ENCODE assay signal across 24 mouse cellular contexts in genomic region chr10:91031176-91031575, GRCm38 (mm10). TPM values are rescaled to one million over a fixed set of nuclear protein-coding genes. Genes with fewer than 3 reads are reported as not detected.
DNase-seq lines count a peak whose midpoint lies in the region; ATAC-seq and TF ChIP-seq lines count a peak whose summit lies in the region.
"Had no signal": no experiment of that assay in that cellular context is flagged by ENCODE, and none has a peak within 500 bp of the region (broad histone marks: within the 10 kb centered on the region; RNA-seq: fewer than 3 reads in every experiment).

No protein-coding gene starts in this region.

- WGBS in heart, adult 2 months: 74% methylated on average over 9 of the region's 9 CpGs
- WGBS in heart, embryonic 12.5 days: 84% methylated on average over 9 of the region's 9 CpGs

- DNase-seq in adrenal gland, postnatal 14 days: peak; percentile 22
- DNase-seq in adrenal gland, adult 18-20 months (ENCODE audit: low spot score in 2 of 2): no peak
- peak; percentile 12 to 21 for DNase-seq in heart, adult 2 months
- DNase-seq in adipocyte (ENCODE audit: low spot score): peak; percentile 37
- peak; percentile 19 to 30 for DNase-seq in heart, postnatal 10 days
- no peak for DNase-seq in thymus, postnatal 4 days
- DNase-seq: cerebellum, adult 18-20 months; cerebellum, postnatal 14 days; forebrain, postnatal 0 days; kidney, adult 2 months; layer of hippocampus, adult 9-11 months; liver, embryonic 13.5 days; lung, adult 2 months; lung, postnatal 10 days had no signal

- H3K36me3 ChIP-seq in heart, adult 2 months (ENCODE audit: control insufficient read depth, insufficient read depth, low read length): no peaks in the 10 kb centered on the region
- peaks cover 28% of the 10 kb centered on the region for H3K36me3 ChIP-seq in heart, embryonic 12.5 days

- no peak for ATAC-seq in heart, embryonic 12.5 days (ENCODE audit: insufficient number of reproducible peaks, low FRiP score)
- ATAC-seq: forebrain, postnatal 0 days; hindbrain, embryonic 16.5 days; midbrain, embryonic 13.5 days; Patski had no signal

- no peaks in the 10 kb centered on the region for H3K27me3 ChIP-seq in heart, adult 2 months (ENCODE audit: control insufficient read depth, insufficient read depth, low read length)
- no peaks in the 10 kb centered on the region for H3K27me3 ChIP-seq in heart, embryonic 12.5 days (replicated peaks)
- H3K27me3 ChIP-seq: forebrain, embryonic 12.5 days; limb, embryonic 15.5 days; liver, embryonic 13.5 days; midbrain, embryonic 13.5 days; neural tube, embryonic 13.5 days; Patski had no signal

- no peak for TF ChIP-seq POLR2A in heart, adult 2 months (IDR thresholded peaks at IDR 0.05; ENCODE audit: insufficient read depth, low read depth, low read length)

- H3K9ac ChIP-seq in heart, adult 2 months (ENCODE audit: low read depth, low read length): no peak overlapping the region
- H3K9ac ChIP-seq in heart, embryonic 12.5 days: no peak overlapping the region
- H3K9ac ChIP-seq: forebrain, embryonic 12.5 days; forebrain, postnatal 0 days; limb, embryonic 15.5 days; liver, embryonic 13.5 days; midbrain, embryonic 13.5 days; neural tube, embryonic 13.5 days had no signal

- H3K9me3 ChIP-seq in heart, embryonic 12.5 days (replicated peaks): no peaks in the 10 kb centered on the region
- H3K9me3 ChIP-seq: forebrain, embryonic 12.5 days; limb, embryonic 10.5 days; limb, embryonic 15.5 days; liver, embryonic 13.5 days; midbrain, embryonic 13.5 days; neural tube, embryonic 13.5 days had no signal

- H3K4me1 ChIP-seq in heart, adult 2 months (ENCODE audit: control insufficient read depth, insufficient read depth, low read length): no peaks in the 10 kb centered on the region
- H3K4me1 ChIP-seq in heart, embryonic 12.5 days (replicated peaks): no peaks in the 10 kb centered on the region
- H3K4me1 ChIP-seq: forebrain, embryonic 12.5 days; limb, embryonic 10.5 days; limb, embryonic 15.5 days; midbrain, embryonic 13.5 days; neural tube, embryonic 13.5 days had no signal

- no peak for TF ChIP-seq CTCF in heart, adult 2 months (IDR thresholded peaks at IDR 0.05)

- no peak overlapping the region for H3K27ac ChIP-seq in heart, adult 2 months
- H3K27ac ChIP-seq in heart, embryonic 12.5 days (ENCODE audit: poor library complexity, severe bottlenecking): no peak overlapping the region
- H3K27ac ChIP-seq: forebrain, embryonic 12.5 days; limb, embryonic 10.5 days; limb, embryonic 15.5 days; liver, embryonic 13.5 days; macrophage; midbrain, embryonic 13.5 days; neural tube, embryonic 13.5 days had no signal

- H3K4me2 ChIP-seq in heart, embryonic 12.5 days: no peak overlapping the region
- H3K4me2 ChIP-seq: forebrain, embryonic 12.5 days; limb, embryonic 15.5 days; liver, embryonic 13.5 days; midbrain, embryonic 13.5 days; neural tube, embryonic 13.5 days had no signal

- no peaks in the 10 kb centered on the region for H3K79me2 ChIP-seq in heart, adult 2 months (replicated peaks; ENCODE audit: control insufficient read depth, insufficient read depth, low read length)

- intact Hi-C loops in heart, adult 2 months (cut with DNase I): loop anchor here (10.0 kb wide), 1 partner anchor 126 kb away; no protein-coding TSS in a partner anchor
- intact Hi-C loops in heart, postnatal 10 days (cut with DNase I): loop anchor here (10.0 kb wide), 1 partner anchor 946 kb away; no protein-coding TSS in a partner anchor

- H3K4me3 ChIP-seq in heart, adult 2 months: no peak overlapping the region
- H3K4me3 ChIP-seq in heart, embryonic 12.5 days: no peak overlapping the region
- H3K4me3 ChIP-seq: erythroblast, embryonic 14.5 days; forebrain, embryonic 12.5 days; limb, embryonic 10.5 days; limb, embryonic 15.5 days; liver, embryonic 13.5 days; midbrain, embryonic 13.5 days; neural tube, embryonic 13.5 days had no signal

- TF ChIP-seq EP300 in heart, adult 2 months (IDR thresholded peaks at IDR 0.05; ENCODE audit: insufficient read depth, low read depth, low read length): no peak

RNA-seq across cellular contexts. Expression of gene Apaf1, which starts 51.4 kb away (rescaled TPM):
- total RNA-seq in adrenal gland, postnatal 14 days (2021): 11.4 and 11.7 TPM in 2 replicates
- 1 to 10 TPM; 5.4 to 5.8 TPM for total RNA-seq in adrenal gland, adult 18-20 months (2021)
- total RNA-seq in heart, adult 2 months (2021): 1 to 10 TPM; 5.2 to 5.6 TPM
- polyA plus RNA-seq in heart, adult 2 months (2012; rRNA removed): 3.9 and 6.4 TPM in 2 replicates
- 22.0 and 23.1 TPM in 2 replicates for polyA plus RNA-seq in heart, embryonic 12.5 days (2016; fragmentation: Nextera tagmentation; extraction: Ambion mirVana)
- total RNA-seq in heart, postnatal 10 days (2021): 10 to 100 TPM; 15.1 to 16.4 TPM

RNA-seq across cellular contexts. Expression of gene Ikbip, which starts 51.6 kb away (rescaled TPM):
- total RNA-seq in adrenal gland, postnatal 14 days (2021): 30.8 and 34.5 TPM in 2 replicates
- 10 to 100 TPM; 30.9 to 31.5 TPM for total RNA-seq in adrenal gland, adult 18-20 months (2021)
- 10 to 100 TPM; 18.7 to 20.2 TPM for total RNA-seq in heart, adult 2 months (2021)
- polyA plus RNA-seq in heart, adult 2 months (2012; rRNA removed): 4.2 and 8.3 TPM in 2 replicates
- polyA plus RNA-seq in heart, embryonic 12.5 days (2016; fragmentation: Nextera tagmentation; extraction: Ambion mirVana): 46.7 and 49.6 TPM in 2 replicates
- 10 to 100 TPM; 24.1 to 25.1 TPM for total RNA-seq in heart, postnatal 10 days (2021)
- polyA plus RNA-seq: erythroblast, embryonic 14.5 days had no signal

Comparison
In these comparisons a context has a peak if more than half of its experiments do, and no peak if none do; other contexts are left out.
1. DNase-seq: peak in adrenal gland, postnatal 14 days (single experiment), heart, adult 2 months (2 of 2), adipocyte (single experiment) and heart, postnatal 10 days (2 of 2); none in adrenal gland, adult 18-20 months (0 of 2) and thymus, postnatal 4 days (single experiment).